Mouse (Mus musculus) MEL (cell line): ENCODE measurements around the gene Ndst4. TPM values are rescaled to one million over a fixed set of nuclear protein-coding genes. Genes with fewer than 3 reads are reported as not detected.

Experiments
- DNase-seq: peaks from one replicate; pipeline ENCODE4 v3.0.0; 2011; ENCODE audit warnings: low read depth, low spot score
- H3K27ac ChIP-seq: 2 replicates; pipeline ENCODE4 v1.5.1; 2012; ENCODE audit warnings: low read depth, mild to moderate bottlenecking, control low read depth, low read length, moderate library complexity; ENCODE audit not compliant: control insufficient read depth
- H3K27me3 ChIP-seq, 2 experiments: fragments of 150-350 bp in 1 of 2; sonication (generic) in 1 of 2; 2 replicates each; pipeline ENCODE4 v1.6.1; 2012; ENCODE audit warnings: low read length in 2 of 2, mild to moderate bottlenecking in 2 of 2, improper control_type of control experiment in 1 of 2, moderate library complexity in 1 of 2; ENCODE audit not compliant: insufficient read depth in 2 of 2, control insufficient read depth in 1 of 2
- H3K36me3 ChIP-seq, 2 experiments: 2 replicates each; pipeline ENCODE4 v1.6.1; 2012 to 2014; ENCODE audit warnings: low read length in 2 of 2, improper control_type of control experiment in 1 of 2, inconsistent platforms in 1 of 2, mild to moderate bottlenecking in 1 of 2; ENCODE audit not compliant: insufficient read depth in 2 of 2, control insufficient read depth in 1 of 2
- H3K4me1 ChIP-seq, 2 experiments: fragments of 150-350 bp in 1 of 2; sonication (generic) in 1 of 2; 2 replicates each; pipeline ENCODE4 v1.6.1; 2012; ENCODE audit warnings: low read length in 2 of 2, improper control_type of control experiment in 1 of 2, mild to moderate bottlenecking in 1 of 2; ENCODE audit not compliant: insufficient read depth in 2 of 2, control insufficient read depth in 1 of 2
- H3K4me3 ChIP-seq, 2 experiments: fragments of 150-350 bp in 1 of 2; sonication (generic) in 1 of 2; 2 replicates each; pipeline ENCODE4 v1.5.1; 2012; ENCODE audit warnings: low read depth in 2 of 2, low read length in 2 of 2, mild to moderate bottlenecking in 2 of 2, moderate library complexity in 2 of 2, control low read depth in 1 of 2, improper control_type of control experiment in 1 of 2; ENCODE audit not compliant: control insufficient read depth in 1 of 2, insufficient read depth in 1 of 2
- H3K79me2 ChIP-seq: 2 replicates; pipeline ENCODE4 v1.6.1; 2012; ENCODE audit warnings: mild to moderate bottlenecking, low read length, moderate library complexity; ENCODE audit not compliant: control insufficient read depth, poor library complexity, insufficient read depth
- H3K9ac ChIP-seq: 2 replicates; pipeline ENCODE4 v1.6.1; 2012; ENCODE audit warnings: low read depth, mild to moderate bottlenecking, control low read depth, low read length, moderate library complexity; ENCODE audit not compliant: control insufficient read depth, poor library complexity, severe bottlenecking
- H3K9me3 ChIP-seq: fragments of 150-350 bp; sonication (generic); replicated peaks from 2 replicates; pipeline ENCODE4 v1.6.1; 2012; ENCODE audit warnings: mild to moderate bottlenecking, low read length, improper control_type of control experiment, moderate library complexity; ENCODE audit not compliant: insufficient read depth
- CHD1 ChIP-seq: IDR thresholded peaks from 2 replicates; pipeline ENCODE4 v1.6.1; 2012; ENCODE audit warnings: low read depth, mild to moderate bottlenecking, inconsistent platforms, low read length, improper control_type of control experiment
- CHD2 ChIP-seq: IDR thresholded peaks from 2 replicates; pipeline ENCODE4 v1.6.1; 2011; ENCODE audit warnings: low read length, improper control_type of control experiment
- CTCF ChIP-seq, 3 experiments: IDR thresholded peaks in 2 of 3; conservative IDR thresholded peaks in 1 of 3; 2 replicates each; pipeline ENCODE4 v1.5.1; 2011 to 2012; ENCODE audit warnings: low read length in 3 of 3, low read depth in 2 of 3, mild to moderate bottlenecking in 2 of 3, improper control_type of control experiment in 1 of 3, inconsistent platforms in 1 of 3, mixed read lengths in 1 of 3, moderate library complexity in 1 of 3; ENCODE audit not compliant: control insufficient read depth in 1 of 3, insufficient read depth in 1 of 3, poor library complexity in 1 of 3, severe bottlenecking in 1 of 3
- E2F4 ChIP-seq: IDR thresholded peaks from 2 replicates; pipeline ENCODE4 v1.6.1; 2011; ENCODE audit warnings: low read depth, low read length, improper control_type of control experiment, borderline replicate concordance
- ELF1 ChIP-seq: IDR thresholded peaks from 2 replicates; pipeline ENCODE4 v1.6.1; 2014; ENCODE audit warnings: low read depth, mild to moderate bottlenecking, inconsistent platforms, low read length, improper control_type of control experiment, moderate library complexity
- EP300 ChIP-seq, 2 experiments: IDR thresholded peaks; 2 replicates each; pipeline ENCODE4 v1.6.1; 2011; ENCODE audit warnings: improper control_type of control experiment in 2 of 2, low read length in 2 of 2, low read depth in 1 of 2, mild to moderate bottlenecking in 1 of 2
- ETS1 ChIP-seq: IDR thresholded peaks from 2 replicates; pipeline ENCODE4 v1.6.1; 2012; ENCODE audit warnings: low read depth, mild to moderate bottlenecking, inconsistent platforms, low read length, improper control_type of control experiment, moderate library complexity
- GATA1 ChIP-seq: IDR thresholded peaks from 2 replicates; pipeline ENCODE4 v1.6.1; 2011; ENCODE audit warnings: low read depth, low read length, improper control_type of control experiment
- HCFC1 ChIP-seq: IDR thresholded peaks from 2 replicates; pipeline ENCODE4 v1.6.1; 2012; ENCODE audit warnings: low read depth, mild to moderate bottlenecking, inconsistent platforms, low read length, improper control_type of control experiment, moderate library complexity
- JUND ChIP-seq: IDR thresholded peaks from 2 replicates; pipeline ENCODE4 v1.6.1; 2011; ENCODE audit warnings: low read depth, mild to moderate bottlenecking, improper control_type of control experiment, low read length
- KAT2A ChIP-seq: conservative IDR thresholded peaks from 2 replicates; pipeline ENCODE4 v1.6.1; 2012; ENCODE audit warnings: low read depth, low read length, improper control_type of control experiment, inconsistent platforms
- MAFK ChIP-seq: IDR thresholded peaks from 2 replicates; pipeline ENCODE4 v1.6.1; 2011; ENCODE audit warnings: low read depth, mild to moderate bottlenecking, low read length, improper control_type of control experiment, borderline replicate concordance
- MAX ChIP-seq: IDR thresholded peaks from 2 replicates; pipeline ENCODE4 v1.6.1; 2011; ENCODE audit warnings: low read length, improper control_type of control experiment
- MAZ ChIP-seq: IDR thresholded peaks from 2 replicates; pipeline ENCODE4 v1.6.1; 2012; ENCODE audit warnings: low read depth, mild to moderate bottlenecking, inconsistent platforms, low read length, improper control_type of control experiment
- MYB ChIP-seq: IDR thresholded peaks from 2 replicates; pipeline ENCODE4 v1.6.1; 2011; ENCODE audit warnings: mild to moderate bottlenecking, low read depth, low read length, improper control_type of control experiment
- MYC ChIP-seq: IDR thresholded peaks from 2 replicates; pipeline ENCODE4 v1.6.1; 2011; ENCODE audit warnings: low read depth, mild to moderate bottlenecking, low read length, improper control_type of control experiment, moderate library complexity
- NELFE ChIP-seq: IDR thresholded peaks from 2 replicates; pipeline ENCODE4 v1.6.1; 2011; ENCODE audit warnings: low read depth, low read length, improper control_type of control experiment
- NRF1 ChIP-seq: IDR thresholded peaks from 2 replicates; pipeline ENCODE4 v1.6.1; 2014; ENCODE audit warnings: low read depth, mild to moderate bottlenecking, inconsistent platforms, low read length, improper control_type of control experiment, moderate library complexity; ENCODE audit not compliant: poor library complexity, insufficient read depth, severe bottlenecking
- POLR2AphosphoS2 ChIP-seq: IDR thresholded peaks from 2 replicates; pipeline ENCODE4 v1.6.1; 2011; ENCODE audit warnings: low read length, improper control_type of control experiment
- POLR2AphosphoS5 ChIP-seq: IDR thresholded peaks from 2 replicates; pipeline ENCODE4 v1.6.1; 2012; ENCODE audit warnings: low read depth, borderline replicate concordance, mild to moderate bottlenecking, inconsistent platforms, low read length, moderate library complexity, mixed read lengths
- RAD21 ChIP-seq: IDR thresholded peaks from 2 replicates; pipeline ENCODE4 v1.6.1; 2011; ENCODE audit warnings: mild to moderate bottlenecking, low read depth, low read length, improper control_type of control experiment
- RCOR1 ChIP-seq: IDR thresholded peaks from 2 replicates; pipeline ENCODE4 v1.6.1; 2012; ENCODE audit warnings: low read depth, mild to moderate bottlenecking, inconsistent platforms, low read length, improper control_type of control experiment
- SIN3A ChIP-seq: IDR thresholded peaks from 2 replicates; pipeline ENCODE4 v1.6.1; 2012; ENCODE audit warnings: low read length, improper control_type of control experiment, inconsistent platforms
- SMC3 ChIP-seq: IDR thresholded peaks from 2 replicates; pipeline ENCODE4 v1.6.1; 2011; ENCODE audit warnings: low read depth, low read length, improper control_type of control experiment
- TAL1 ChIP-seq: IDR thresholded peaks from 2 replicates; pipeline ENCODE4 v1.6.1; 2012; ENCODE audit warnings: mild to moderate bottlenecking, inconsistent platforms, low read length, moderate library complexity, mixed read lengths
- TCF12 ChIP-seq: IDR thresholded peaks from 2 replicates; pipeline ENCODE4 v1.6.1; 2014; ENCODE audit warnings: low read depth, mild to moderate bottlenecking, inconsistent platforms, low read length, improper control_type of control experiment, moderate library complexity
- USF1 ChIP-seq: IDR thresholded peaks from 2 replicates; pipeline ENCODE4 v1.6.1; 2014; ENCODE audit warnings: low read depth, mild to moderate bottlenecking, inconsistent platforms, low read length, improper control_type of control experiment, moderate library complexity
- USF2 ChIP-seq, 2 experiments: IDR thresholded peaks; 2 replicates each; pipeline ENCODE4 v1.6.1; 2011 to 2012; ENCODE audit warnings: improper control_type of control experiment in 2 of 2, low read length in 2 of 2, borderline replicate concordance in 1 of 2, inconsistent platforms in 1 of 2, low read depth in 1 of 2, mild to moderate bottlenecking in 1 of 2; ENCODE audit not compliant: insufficient read depth in 1 of 2
- ZKSCAN1 ChIP-seq: IDR thresholded peaks from 2 replicates; pipeline ENCODE4 v1.6.1; 2012; ENCODE audit warnings: low read depth, mild to moderate bottlenecking, inconsistent platforms, low read length, improper control_type of control experiment, moderate library complexity
- polyA plus RNA-seq, 2 experiments: library from polyadenylated mRNA; stranded (reverse) in 1 of 2; unstranded in 1 of 2; fragments of >175 nt in 1 of 2; fragments of >200 nt in 1 of 2; gene quantifications; 2 replicates each; pipeline versions ENCODE4 v1.2.1 to v1.2.4; 2012; ENCODE audit warnings: low replicate concordance in 2 of 2, low read depth in 1 of 2; ENCODE audit not compliant: insufficient read length in 2 of 2, insufficient read depth in 1 of 2, missing spikeins in 1 of 2
- total RNA-seq: library from RNA; depleted of rRNA; stranded (reverse); fragments of 300-350 nt; gene quantifications from 2 replicates; pipeline ENCODE4 v1.2.3, GENCODE M21; 2012

Ndst4 gene
- total and polyA plus RNA-seq, 3 experiments: not detected

DNA sequence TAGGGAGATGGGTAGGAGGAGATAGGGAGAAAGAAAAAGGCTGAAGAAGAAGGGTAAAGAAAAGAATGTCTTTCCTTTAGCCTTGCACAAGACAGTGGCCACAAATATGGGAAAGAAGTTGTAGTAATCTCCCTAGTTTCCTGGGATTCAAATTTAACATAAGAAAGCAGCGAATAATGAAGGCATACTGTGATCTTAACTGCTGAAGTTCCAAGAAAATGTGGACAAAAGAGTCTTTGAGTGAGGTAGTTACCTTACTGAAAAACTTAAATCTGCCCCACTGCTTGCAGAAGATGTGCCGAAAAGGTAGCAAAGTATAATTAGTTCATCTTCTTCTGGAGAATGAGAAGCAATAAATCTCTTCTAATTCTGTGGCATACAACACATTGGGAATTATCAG is 228.4 kb downstream of the Ndst4 start:
- H3K79me2 ChIP-seq: no peaks in the 10 kb centered on the region
- no peak for DNase-seq
- TF ChIP-seq NELFE: no peak
- TF ChIP-seq GATA1: no peak
- no peak for TF ChIP-seq POLR2AphosphoS2
- TF ChIP-seq ELF1: no peak
- TF ChIP-seq MAFK: no peak
- no peak for TF ChIP-seq MYC
- no peak for TF ChIP-seq E2F4
- no peak for TF ChIP-seq HCFC1
- TF ChIP-seq SIN3A: no peak
- TF ChIP-seq MAX: no peak
- no peak for TF ChIP-seq JUND
- TF ChIP-seq EP300 (IDR thresholded peaks at IDR 0.05; ENCODE audit: low read depth in 1 of 2, low read length in 2 of 2): no peak
- TF ChIP-seq POLR2AphosphoS5: no peak
- no peak for TF ChIP-seq CHD1
- TF ChIP-seq USF1: no peak
- no peak for TF ChIP-seq USF2 (IDR thresholded peaks at IDR 0.05; ENCODE audit: borderline replicate concordance in 1 of 2, insufficient read depth in 1 of 2, low read depth in 1 of 2, low read length in 2 of 2)
- no peak for TF ChIP-seq NRF1

DNA sequence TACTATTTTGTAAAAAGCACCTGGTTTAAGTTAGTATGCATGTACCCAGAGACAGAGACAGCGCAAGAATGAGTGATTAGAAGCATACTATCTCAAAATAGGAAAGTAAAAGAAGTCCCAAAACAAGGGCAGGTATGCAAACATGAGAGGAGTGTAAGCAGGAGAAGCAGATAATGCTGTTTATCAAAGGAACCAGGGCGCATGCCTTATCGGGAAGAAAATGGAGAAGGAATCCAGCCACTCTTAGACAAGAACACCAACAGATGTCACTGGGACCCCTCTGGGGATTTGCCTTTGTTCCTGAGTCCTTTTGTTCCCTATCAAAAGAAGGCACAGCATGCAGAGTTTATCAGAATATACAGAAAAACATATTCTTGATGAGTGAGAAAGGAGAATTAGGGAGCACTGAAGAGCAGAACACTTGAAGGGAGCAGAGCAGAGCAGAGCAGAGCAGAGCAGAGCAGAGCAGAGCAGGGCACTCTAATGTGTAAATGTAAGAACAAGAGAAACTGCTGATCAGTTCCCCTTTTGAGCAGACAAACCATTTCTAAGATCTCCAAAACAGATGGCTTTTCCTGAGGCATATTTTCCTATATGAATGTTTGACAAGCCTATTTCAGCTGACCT is 251.2 kb downstream of the Ndst4 start:
- DNase-seq: peak; percentile 75
- Histone ChIP-seq H3K79me2 (no peaks in the 10 kb centered on the region), H3K9ac (peak overlapping the region; percentile 23; the same call in 1 of the 2 replicates), H3K9me3 (no peaks in the 10 kb centered on the region), H3K36me3 (peaks cover 0 to 26% of the 10 kb centered on the region in 2 experiments; a peak in 2 of 4 replicates), H3K4me1 (peaks cover 11% of the 10 kb centered on the region in 2 experiments), H3K27me3 (no peaks in the 10 kb centered on the region), H3K4me3 (peak overlapping the region in 1 of 2 experiments; percentile 14; a peak in 1 of 4 replicates), H3K27ac (peak overlapping the region; percentile 66)
- peak; percentile 65 to 68 for TF ChIP-seq EP300 (IDR thresholded peaks at IDR 0.05; ENCODE audit: low read depth in 1 of 2, low read length in 2 of 2)
- no peak for TF ChIP-seq USF2 (IDR thresholded peaks at IDR 0.05; ENCODE audit: borderline replicate concordance in 1 of 2, insufficient read depth in 1 of 2, low read depth in 1 of 2, low read length in 2 of 2)
- no peak for TF ChIP-seq JUND
- TF ChIP-seq ZKSCAN1: no peak
- TF ChIP-seq ETS1: 0 out of 2 replicates have a peak, but pooled peaks have one; percentile 34
- no peak for TF ChIP-seq ELF1
- TF ChIP-seq SMC3: no peak
- no peak for TF ChIP-seq MYB
- TF ChIP-seq POLR2AphosphoS2: no peak
- no peak for TF ChIP-seq E2F4
- no peak for TF ChIP-seq MAZ
- TF ChIP-seq CTCF (IDR thresholded peaks at IDR 0.05 in 2 of 3, conservative IDR thresholded peaks at IDR 0.05 in 1 of 3; ENCODE audit: control insufficient read depth in 1 of 3, insufficient read depth in 1 of 3, low read depth in 2 of 3, low read length in 3 of 3, poor library complexity in 1 of 3, severe bottlenecking in 1 of 3): no peak
- TF ChIP-seq TCF12: peak; percentile 71
- no peak for TF ChIP-seq MAFK
- peak; percentile 51; the same call in 1 of the 2 replicates for TF ChIP-seq RCOR1
- no peak for TF ChIP-seq TAL1
- no peak for TF ChIP-seq RAD21
- no peak for TF ChIP-seq NRF1
- TF ChIP-seq CHD2: no peak
- TF ChIP-seq GATA1: peak; percentile 81
- TF ChIP-seq KAT2A: no peak

More for the DNA sequence above, 228.4 kb downstream of the Ndst4 start:
- Histone ChIP-seq H3K4me3 (no peak overlapping the region), H3K9me3 (no peaks in the 10 kb centered on the region), H3K4me1 (no peaks in the 10 kb centered on the region), H3K27ac (no peak overlapping the region), H3K27me3 (no peaks in the 10 kb centered on the region), H3K9ac (no peak overlapping the region), H3K36me3 (no peaks in the 10 kb centered on the region)
